Mouse (Mus musculus) thymus, postnatal 36 days (tissue): Measurements from ENCODE around the gene Tatdn3.
"Not testable (repeated sequence)": the region's sequence is repeated elsewhere in the genome, so short reads cannot be mapped to it uniquely, and the experiment has no call there.

Source experiments
- DNase-seq, 2 experiments: peaks; one replicate each; pipeline ENCODE4 v3.0.0; 2022; ENCODE audit warnings: mixed read lengths in 2 of 2

Tatdn3 gene

GRCm38 (mm10) chr1:191030182-191030581, 32.5 kb downstream of the Tatdn3 start:
- no peak for DNase-seq

GRCm38 (mm10) chr1:191026021-191026713, 36.6 kb downstream of the Tatdn3 start, which contains the start of gene Flvcr1:
Gene Flvcr1 (minus strand): TSS chr1:191026158.
- DNase-seq = peak; percentile 98 to 99

- no peak for DNase-seq
Observed at GRCm38 (mm10) chr1:191025016-191026012, 37.4 kb downstream of the Tatdn3 start.

GRCm38 (mm10) chr1:191023806-191024205, 38.9 kb downstream of the Tatdn3 start:
- DNase-seq = not testable (repeated sequence)

DNA sequence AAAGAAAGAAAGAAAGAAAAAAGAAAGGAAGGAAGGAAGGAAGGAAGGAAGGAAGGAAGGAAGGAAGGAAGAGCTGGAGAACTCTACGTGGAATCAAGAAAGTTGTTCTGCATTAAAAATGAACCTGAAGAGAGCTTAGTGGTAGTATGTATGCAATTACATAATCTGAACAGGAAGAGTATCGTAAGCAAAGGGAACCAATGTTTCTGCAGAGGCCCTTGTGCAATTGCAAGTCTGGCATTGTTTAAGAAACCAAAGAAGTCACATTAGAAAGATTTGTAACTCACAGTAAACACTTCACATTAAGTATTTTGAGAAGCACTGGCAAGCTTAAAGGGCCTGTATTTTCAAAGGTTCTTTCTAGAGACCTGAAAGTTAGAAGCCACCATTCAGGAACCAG, 39.6 kb downstream of the Tatdn3 start:
- no peak for DNase-seq

DNA sequence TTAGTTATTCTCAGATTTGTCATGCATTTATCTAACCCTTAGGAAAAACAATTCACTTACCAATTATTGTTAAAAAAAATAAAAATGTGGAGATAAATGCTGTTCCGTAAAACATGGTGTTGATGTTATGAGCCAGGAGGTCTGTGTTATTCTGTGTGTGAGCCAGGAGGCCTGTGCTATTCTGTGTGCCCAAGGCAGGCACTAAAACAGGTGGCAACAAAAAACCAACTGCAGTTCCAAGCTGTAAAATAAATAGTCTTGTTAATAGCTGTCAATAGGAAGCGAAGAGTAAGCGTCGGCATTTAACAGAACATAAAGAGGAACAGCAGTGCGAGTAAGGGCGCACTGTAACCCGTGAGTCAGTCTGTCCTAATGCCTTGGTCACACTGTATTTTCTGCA, 41.7 kb downstream of the Tatdn3 start:
- no peak for DNase-seq

DNA sequence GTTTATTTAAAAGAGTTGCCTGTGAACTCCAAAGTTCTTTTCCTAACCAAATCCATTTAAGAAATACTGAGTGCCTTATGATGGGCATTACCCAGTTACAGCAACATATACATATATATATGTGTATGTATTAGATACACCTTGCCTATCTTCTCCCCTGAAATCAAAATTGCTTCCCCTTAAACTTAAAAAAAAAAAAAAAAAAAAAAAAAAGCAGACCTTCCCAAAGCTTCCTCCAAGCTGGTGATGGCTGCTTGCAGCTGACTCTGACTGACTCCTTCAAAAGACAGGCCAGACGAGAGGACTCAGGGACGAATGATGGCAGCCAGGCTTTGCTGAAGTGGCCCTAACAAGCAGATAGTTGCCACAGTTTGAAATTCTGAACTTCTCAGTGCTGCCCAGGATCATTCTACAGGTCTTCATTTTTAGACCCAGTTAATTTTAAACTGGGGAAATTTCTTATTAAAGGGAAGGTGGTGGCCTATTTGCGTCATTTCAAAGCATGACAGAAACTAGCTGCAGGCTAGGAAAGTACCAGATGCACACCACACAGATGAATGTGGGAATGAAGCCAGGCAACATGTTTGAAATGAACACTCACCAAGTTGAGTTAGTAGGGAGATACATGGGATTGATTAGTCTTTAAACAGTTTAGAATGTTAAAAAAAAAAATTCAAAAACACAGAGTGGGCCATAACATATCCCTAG, 42.4 kb downstream of the Tatdn3 start:
- DNase-seq = no peak

DNA sequence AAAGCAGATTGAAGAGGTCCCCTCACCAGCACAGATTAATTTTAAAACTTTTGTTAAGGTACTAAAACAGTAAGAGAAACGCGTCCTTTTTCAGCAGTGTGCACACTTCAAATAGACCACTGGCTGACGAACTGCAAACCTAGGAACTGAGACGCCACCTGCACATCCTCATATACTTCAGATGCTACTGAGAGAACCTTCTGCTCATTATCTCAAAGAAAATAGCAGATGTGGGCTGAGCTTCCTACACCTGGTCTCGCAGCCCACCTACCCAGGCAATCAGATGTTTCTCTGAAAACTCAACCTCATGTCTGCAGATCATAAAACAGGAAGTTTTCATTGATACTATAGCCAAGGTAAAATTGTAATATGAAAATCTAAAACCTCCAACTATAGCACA, 42.9 kb downstream of the Tatdn3 start:
- peak; percentile 6 to 45 for DNase-seq

DNA sequence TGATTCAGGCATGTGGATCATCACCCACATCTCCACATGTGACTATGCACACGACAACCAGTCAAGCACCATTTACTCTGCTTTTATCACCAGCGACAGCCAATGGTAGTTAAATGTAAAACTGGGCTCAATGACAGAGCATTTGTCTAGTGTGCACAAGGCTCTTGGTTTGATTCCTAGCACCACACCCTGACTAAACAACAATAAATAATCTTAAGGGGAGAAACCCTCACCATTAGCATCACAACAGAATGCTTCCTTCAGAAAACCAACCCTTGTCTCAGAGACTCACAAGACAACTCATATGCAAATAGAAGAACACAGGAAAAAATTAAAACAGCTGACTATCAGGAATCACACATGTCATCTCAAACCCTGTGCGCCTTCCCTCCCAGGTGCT, 48.5 kb downstream of the Tatdn3 start:
- DNase-seq = no peak

DNA sequence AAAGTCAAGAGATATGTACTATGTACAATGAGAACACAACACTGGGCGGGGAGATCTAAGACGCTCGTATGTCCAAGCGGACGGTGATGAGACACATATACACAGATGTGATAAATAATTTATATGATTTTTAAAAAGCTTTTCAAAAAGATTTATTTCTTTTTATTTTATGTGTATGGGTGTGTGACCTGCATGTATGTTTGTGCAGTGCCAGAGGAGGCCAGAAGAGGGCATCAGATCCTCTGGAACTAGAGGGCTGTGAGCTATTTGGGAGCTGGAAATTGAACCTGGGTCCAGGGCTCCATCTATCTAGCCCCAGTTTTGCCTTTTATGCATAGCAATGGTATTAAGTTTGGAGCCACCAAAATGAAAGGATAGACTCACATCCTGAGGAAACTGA, 54.0 kb downstream of the Tatdn3 start:
- DNase-seq = peak; percentile 13 to 18

DNA sequence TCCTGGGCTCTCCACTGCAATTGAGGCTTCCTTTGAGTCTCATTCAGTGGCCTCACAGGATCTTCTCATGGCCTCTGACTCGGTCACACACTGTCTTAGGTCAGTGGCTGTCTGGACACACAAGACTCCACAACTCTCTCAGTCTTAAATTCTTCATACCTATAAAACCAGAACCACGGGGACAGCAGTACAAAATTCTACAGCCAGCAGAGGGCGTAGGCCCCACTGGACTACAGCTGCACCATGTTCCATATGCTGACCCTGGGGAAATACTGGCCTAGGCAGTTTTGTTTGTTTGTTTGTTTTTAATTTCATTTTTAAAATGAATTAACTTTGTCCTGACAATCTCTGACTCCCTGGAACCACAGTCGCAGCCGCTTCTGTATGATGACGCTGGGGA, 60.5 kb downstream of the Tatdn3 start:
- DNase-seq = peak in 1 of 2 experiments; percentile 20

DNA sequence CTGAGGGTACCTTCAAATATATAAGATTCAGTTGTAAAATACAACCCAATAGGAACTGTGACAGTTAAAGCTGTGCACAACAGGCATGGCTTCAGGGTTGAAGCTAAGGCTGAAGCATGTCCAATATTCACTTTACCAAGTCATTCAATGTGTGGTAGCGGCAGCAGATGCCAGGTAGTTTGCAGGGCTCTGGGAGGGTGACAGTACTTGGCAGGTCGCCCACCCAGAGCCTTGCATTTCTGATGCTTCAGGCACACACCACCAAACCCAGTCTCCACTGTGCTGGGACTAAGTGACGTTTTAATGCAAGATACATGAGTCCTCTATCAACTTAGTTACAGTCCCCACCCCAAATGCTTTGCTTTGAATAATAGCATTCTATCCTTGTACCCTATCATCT, 62.0 kb downstream of the Tatdn3 start:
- DNase-seq = no peak

DNA sequence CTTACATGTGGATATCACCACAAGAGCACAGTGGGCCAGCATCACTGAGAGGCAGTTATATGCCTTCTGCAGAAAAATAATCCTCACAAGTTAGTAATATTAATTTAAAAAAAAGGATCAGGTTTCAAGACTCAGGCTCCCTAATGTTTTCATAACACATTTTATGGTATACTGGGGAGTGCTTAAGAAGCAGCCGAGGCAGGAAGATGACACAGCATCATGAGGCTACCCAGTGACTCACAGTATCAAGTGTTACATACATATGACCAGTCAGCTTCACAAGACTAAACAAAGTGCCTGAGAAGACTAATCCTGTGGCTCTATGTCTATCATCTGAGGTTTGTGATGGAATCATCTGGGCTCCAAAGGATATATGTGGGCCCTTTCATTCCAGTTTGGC, 64.7 kb downstream of the Tatdn3 start:
- DNase-seq = no peak

DNA sequence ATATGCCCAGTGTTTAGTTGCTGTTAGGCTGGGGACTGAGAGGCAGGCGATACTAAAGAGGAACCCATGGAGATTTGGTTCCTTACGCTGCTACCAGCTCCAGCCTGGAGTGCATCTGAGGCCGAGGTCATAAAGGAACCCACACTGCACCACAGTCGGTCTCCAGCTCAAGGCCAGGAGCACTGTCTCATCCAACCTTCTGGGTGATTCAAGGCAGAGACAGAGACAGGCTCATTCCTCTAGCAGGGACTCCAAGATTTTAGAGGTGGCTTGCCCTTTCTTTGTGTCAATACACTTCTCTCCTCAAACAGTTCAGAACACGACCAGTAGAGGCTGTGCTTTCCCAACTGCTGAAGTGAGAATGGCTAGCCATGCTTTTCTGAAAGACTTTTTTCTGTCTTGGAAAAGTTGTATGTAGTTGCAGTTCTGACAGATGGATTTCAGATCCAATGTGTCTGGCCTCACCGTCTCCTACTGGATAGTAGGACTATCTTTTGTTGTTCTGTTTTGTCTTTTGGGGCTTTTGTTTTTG, 66.3 kb downstream of the Tatdn3 start:
- no peak for DNase-seq
